Mouse (Mus musculus) Patski (cell line): ENCODE results near the gene Cpd. TPM values are rescaled to one million over a fixed set of nuclear protein-coding genes. Genes with fewer than 3 reads are reported as not detected.

Experiments
- ATAC-seq: fragments of 100-300 bp; one replicate; pipeline ENCODE4 v1.8.0; 2021
- CTCF ChIA-PET: fragments of 350-600 bp; sonication (Branson Sonifier 250); formaldehyde crosslinking; loops from one replicate; lab custom pipeline; 2022; ENCODE audit warnings: inconsistent platforms; lab: Charles Lee
- POLR2A ChIA-PET: fragments of 350-600 bp; sonication (Branson Sonifier 250); formaldehyde crosslinking; loops from one replicate; lab custom pipeline; 2022; ENCODE audit warnings: antibody characterized with exemption, inconsistent platforms; lab: Charles Lee
- DNase-seq: peaks from one replicate; pipeline ENCODE4 v3.0.0-alpha.2; 2011; ENCODE audit warnings: low read depth, low spot score
- H3K27me3 ChIP-seq: fragments of 371-371 bp; one replicate; pipeline ENCODE4 v1.5.1; 2021
- CTCF ChIP-seq: fragments of 100-300 bp; IDR thresholded peaks from one replicate; pipeline ENCODE4 v1.5.1; 2021
- in situ Hi-C: fragments of 300-500 bp; cut with MboI; formaldehyde crosslinking; loops from 3 replicates; pipeline ENCODE4 v1.11.1; 2018; ENCODE audit warnings: low pct_unique_long_range_greater_than_20kb, mixed read lengths
- polyA plus RNA-seq: library from polyadenylated mRNA; unstranded; gene quantifications from one replicate; pipeline ENCODE4 v1.2.3, GENCODE M21; 2021

Gene Cpd
- polyA plus RNA-seq, 1 experiment from 2014 or later = 125 TPM

GRCm38 (mm10) chr11:76803266-76803665 lies 43.6 kb downstream of the Cpd start:
- no peaks in the 10 kb centered on the region for H3K27me3 ChIP-seq
- in situ Hi-C loops = no loop called here
- DNase-seq = no peak
- no peak for TF ChIP-seq CTCF
- CTCF ChIA-PET = interaction anchor here (1.2 kb wide), 2 partner anchors 8 to 38 kb away, joined by 3 to 5 read pairs; no protein-coding TSS in a partner anchor
- ATAC-seq = no peak
- POLR2A ChIA-PET = interaction anchor here (0.5 to 0.6 kb wide), 2 partner anchors 19 to 21 kb away, joined by 3 read pairs; no protein-coding TSS in a partner anchor

GRCm38 (mm10) chr11:76797236-76797635 lies 49.6 kb downstream of the Cpd start:
- TF ChIP-seq CTCF = no peak
- POLR2A ChIA-PET = interaction anchor here (1.9 kb wide), 1 partner anchor 9 kb away, joined by 4 read pairs; no protein-coding TSS in a partner anchor
- peak; percentile 78 for ATAC-seq
- CTCF ChIA-PET = interaction anchor here (1.1 to 3.0 kb wide), 5 partner anchors 8 to 97 kb away, joined by 3 to 9 read pairs (median 4); no protein-coding TSS in a partner anchor
- no peaks in the 10 kb centered on the region for H3K27me3 ChIP-seq
- DNase-seq = peak; percentile 61
- in situ Hi-C loops = no loop called here

- in situ Hi-C loops = no loop called here
- no peak for TF ChIP-seq CTCF
- H3K27me3 ChIP-seq = no peaks in the 10 kb centered on the region
- CTCF ChIA-PET = interaction anchor here (1.3 kb wide), 1 partner anchor 11 kb away, joined by 4 read pairs; no protein-coding TSS in a partner anchor
- ATAC-seq = no peak
- no peak for DNase-seq
- POLR2A ChIA-PET = no interaction called here
Observed at GRCm38 (mm10) chr11:76795326-76795725, 51.5 kb downstream of the Cpd start.

- ATAC-seq = no peak
- CTCF ChIA-PET = no interaction called here
- DNase-seq = no peak
- in situ Hi-C loops = no loop called here
- TF ChIP-seq CTCF = no peak
- POLR2A ChIA-PET = no interaction called here
- H3K27me3 ChIP-seq = no peaks in the 10 kb centered on the region
Observed at GRCm38 (mm10) chr11:76791331-76791730, 55.5 kb downstream of the Cpd start.

- in situ Hi-C loops = loop anchor here (5.0 to 10.0 kb wide), 2 partner anchors 103 to 306 kb away; no protein-coding TSS in a partner anchor
- DNase-seq (no peak), ATAC-seq (no peak)
- POLR2A ChIA-PET = no interaction called here
- no peaks in the 10 kb centered on the region for H3K27me3 ChIP-seq
- CTCF ChIA-PET = interaction anchor here (0.8 to 2.4 kb wide), 9 partner anchors 8 to 303 kb away, joined by 3 to 11 read pairs (median 4); no protein-coding TSS in a partner anchor
- TF ChIP-seq CTCF = peak; percentile 76
Observed at GRCm38 (mm10) chr11:76789252-76789651, 57.6 kb downstream of the Cpd start.

GRCm38 (mm10) chr11:76775533-76775932 lies 71.3 kb downstream of the Cpd start:
- DNase-seq = no peak
- TF ChIP-seq CTCF = no peak
- no peaks in the 10 kb centered on the region for H3K27me3 ChIP-seq
- CTCF ChIA-PET = interaction anchor here (0.9 to 1.8 kb wide), 3 partner anchors 12 to 88 kb away, joined by 3 to 5 read pairs (median 4); partner anchors contain the start of gene Gosr1
- no peak for ATAC-seq
- in situ Hi-C loops = no loop called here
- POLR2A ChIA-PET = no interaction called here

GRCm38 (mm10) chr11:76773811-76774210 lies 73.0 kb downstream of the Cpd start:
- TF ChIP-seq CTCF = no peak
- DNase-seq (no peak), ATAC-seq (no peak)
- CTCF ChIA-PET = interaction anchor here (1.2 to 1.8 kb wide), 2 partner anchors 12 to 15 kb away, joined by 4 read pairs; no protein-coding TSS in a partner anchor
- in situ Hi-C loops = loop anchor here (25.0 kb wide), 1 partner anchor 262 kb away; no protein-coding TSS in a partner anchor
- H3K27me3 ChIP-seq = no peaks in the 10 kb centered on the region
- POLR2A ChIA-PET = no interaction called here

- ChIA-PET CTCF (interaction anchor here (0.7 kb wide), 1 partner anchor 31 kb away, joined by 3 read pairs; no protein-coding TSS in a partner anchor), POLR2A (no interaction called here)
- in situ Hi-C loops = loop anchor here (25.0 kb wide), 1 partner anchor 258 kb away; no protein-coding TSS in a partner anchor
- ATAC-seq (no peak), DNase-seq (no peak)
- peaks cover 4% of the 10 kb centered on the region for H3K27me3 ChIP-seq
- no peak for TF ChIP-seq CTCF
Observed at GRCm38 (mm10) chr11:76770566-76770965, 76.3 kb downstream of the Cpd start.

- ChIA-PET CTCF (interaction anchor here (0.6 to 3.7 kb wide), 9 partner anchors 11 to 130 kb away, joined by 3 to 19 read pairs (median 4); no protein-coding TSS in a partner anchor), POLR2A (interaction anchor here (1.4 kb wide), 1 partner anchor 134 kb away, joined by 4 read pairs; no protein-coding TSS in a partner anchor)
- in situ Hi-C loops = loop anchor here (5.0 to 25.0 kb wide), 2 partner anchors 86 to 251 kb away; partner anchors contain the start of gene Trarg1
- no peak for ATAC-seq
- no peak for TF ChIP-seq CTCF
- peaks cover 5% of the 10 kb centered on the region for H3K27me3 ChIP-seq
- no peak for DNase-seq
Observed at GRCm38 (mm10) chr11:76763741-76764122, 83.1 kb downstream of the Cpd start.

GRCm38 (mm10) chr11:76763053-76763740 lies 83.6 kb downstream of the Cpd start, which contains the start of gene Gosr1:
Gene Gosr1, minus strand, starts transcription at chr11:76763579.
- ChIA-PET POLR2A (interaction anchor here (1.4 kb wide), 1 partner anchor 135 kb away, joined by 4 read pairs; no protein-coding TSS in a partner anchor), CTCF (interaction anchor here (0.6 to 3.7 kb wide), 10 partner anchors 12 to 131 kb away, joined by 3 to 19 read pairs (median 4); no protein-coding TSS in a partner anchor)
- in situ Hi-C loops = loop anchor here (5.0 to 25.0 kb wide), 2 partner anchors 86 to 251 kb away; partner anchors contain the start of gene Trarg1
- DNase-seq = peak; percentile 83
- TF ChIP-seq CTCF = peak; percentile 87
- peak; percentile 88 for ATAC-seq
- H3K27me3 ChIP-seq = peaks cover 5% of the 10 kb centered on the region
